Mouse (Mus musculus): ENCODE results near the gene Gimap8.

DNA sequence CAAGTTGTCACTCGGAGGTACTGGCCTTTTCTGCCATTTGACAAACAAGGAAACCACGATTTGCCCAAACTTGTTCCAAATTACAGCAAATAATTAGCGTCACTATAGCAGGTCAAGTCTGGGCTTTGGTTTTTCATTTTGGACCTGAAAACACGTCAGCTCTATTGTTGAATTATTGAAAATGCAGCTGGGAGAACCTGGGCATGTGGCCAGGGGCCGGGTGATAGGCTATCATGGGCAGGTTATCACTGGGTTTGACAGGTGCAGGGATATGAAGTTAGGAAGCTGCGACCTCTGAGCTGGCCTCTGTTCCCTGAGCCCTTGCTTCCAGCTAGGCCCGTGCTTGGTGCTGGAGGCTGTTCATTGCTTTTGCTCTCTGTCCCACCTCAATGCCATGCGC lies 16.2 kb upstream of the Gimap8 start:
- TF ChIP-seq POLR2A (IDR thresholded peaks at IDR 0.05; ENCODE audit: low read depth, low read length) (no peak), CTCF (IDR thresholded peaks at IDR 0.05; ENCODE audit: extremely low read depth, insufficient read depth, insufficient read length, insufficient replicate concordance) (no peak)
